Mouse (Mus musculus) C2C12 (cell line): Measurements from ENCODE around the gene Gabrd. TPM values are rescaled to one million over a fixed set of nuclear protein-coding genes. Genes with fewer than 3 reads are reported as not detected.
"Not testable (repeated sequence)": the region's sequence is repeated elsewhere in the genome, so short reads cannot be mapped to it uniquely, and the experiment has no call there.

Experiments used
- H3K27me3 ChIP-seq: one replicate; pipeline ENCODE4 v1.6.1; 2011; ENCODE audit not compliant: control insufficient read depth, insufficient read depth, insufficient read length
- H3K36me3 ChIP-seq: one replicate; pipeline ENCODE4 v1.6.1; 2011; ENCODE audit not compliant: control insufficient read depth, insufficient read depth
- H3K4me3 ChIP-seq: one replicate; pipeline ENCODE4 v1.5.1; 2011; ENCODE audit warnings: mild to moderate bottlenecking, control low read depth; ENCODE audit not compliant: poor library complexity, insufficient read depth, severe bottlenecking
- H3K79me2 ChIP-seq: one replicate; pipeline ENCODE4 v1.6.1; 2011; ENCODE audit not compliant: control insufficient read depth, insufficient read depth
- H3K79me3 ChIP-seq: one replicate; pipeline ENCODE4 v1.6.1; 2011; ENCODE audit warnings: low read depth, control low read depth
- H3ac ChIP-seq: one replicate; pipeline ENCODE3; 2011; ENCODE audit warnings: low read depth; ENCODE audit not compliant: control insufficient read depth, insufficient read length
- CEBPB ChIP-seq: IDR thresholded peaks from one replicate; pipeline ENCODE4 v1.6.1; 2011; ENCODE audit warnings: low read depth, mild to moderate bottlenecking, control low read depth, moderate library complexity
- CTCF ChIP-seq: IDR thresholded peaks from one replicate; pipeline ENCODE4 v1.5.1; 2011; ENCODE audit not compliant: control insufficient read depth, insufficient read depth, insufficient read length
- FOSL1 ChIP-seq: IDR thresholded peaks from one replicate; pipeline ENCODE4 v1.8.0; 2011; ENCODE audit warnings: mild to moderate bottlenecking, low read length; ENCODE audit not compliant: poor library complexity, insufficient read depth, severe bottlenecking
- MAX ChIP-seq: IDR thresholded peaks from one replicate; pipeline ENCODE4 v1.6.1; 2011; ENCODE audit warnings: mild to moderate bottlenecking, control low read depth
- MYOD1 ChIP-seq: IDR thresholded peaks from one replicate; pipeline ENCODE4 v1.6.1; 2011; ENCODE audit warnings: low read depth; ENCODE audit not compliant: control insufficient read depth, insufficient read length
- MYOG ChIP-seq: IDR thresholded peaks from one replicate; pipeline ENCODE4 v1.6.1; 2011; ENCODE audit not compliant: control insufficient read depth, insufficient read length; ENCODE audit errors: extremely low read depth
- USF1 ChIP-seq: IDR thresholded peaks from one replicate; pipeline ENCODE4 v1.6.1; 2011; ENCODE audit warnings: low read depth, mild to moderate bottlenecking, control low read depth, moderate library complexity
- polyA plus RNA-seq: library from polyadenylated mRNA; unstranded; fragments of >200 nt; fragmentation: generic; extraction: Trizol; gene quantifications from one replicate; pipeline ENCODE4 v1.2.1, GENCODE M21; 2012; ENCODE audit warnings: missing spikeins

The Gabrd gene
- polyA plus RNA-seq, 1 experiment, result not detected

- Histone ChIP-seq H3K27me3 (peaks cover 67% of the 10 kb centered on the region), H3K79me3 (no peaks in the 10 kb centered on the region), H3K4me3 (no peak overlapping the region), H3ac (no peak overlapping the region), H3K79me2 (no peaks in the 10 kb centered on the region), H3K36me3 (no peaks in the 10 kb centered on the region)
- no peak for TF ChIP-seq FOSL1
- TF ChIP-seq CEBPB, result no peak
- no peak for TF ChIP-seq CTCF
- no peak for TF ChIP-seq USF1
- no peak for TF ChIP-seq MYOD1
- TF ChIP-seq MYOG, result no peak
- no peak for TF ChIP-seq MAX
Observed at GRCm38 (mm10) chr4:155428442-155428841, 30.5 kb upstream of the Gabrd start.

GRCm38 (mm10) chr4:155426272-155426671 is 28.4 kb upstream of the Gabrd start:
- peaks cover 70% of the 10 kb centered on the region for H3K27me3 ChIP-seq
- H3K79me3 ChIP-seq, result no peaks in the 10 kb centered on the region
- no peak overlapping the region for H3ac ChIP-seq
- TF ChIP-seq MAX (no peak), USF1 (no peak), MYOD1 (no peak), FOSL1 (no peak), CTCF (no peak), MYOG (no peak), CEBPB (no peak)
- no peaks in the 10 kb centered on the region for H3K36me3 ChIP-seq
- no peak overlapping the region for H3K4me3 ChIP-seq
- no peaks in the 10 kb centered on the region for H3K79me2 ChIP-seq

GRCm38 (mm10) chr4:155423988-155424387 is 26.1 kb upstream of the Gabrd start:
- H3K36me3 ChIP-seq, result no peaks in the 10 kb centered on the region
- H3K27me3 ChIP-seq, result peaks cover 66% of the 10 kb centered on the region
- H3K4me3 ChIP-seq, result no peak overlapping the region
- no peaks in the 10 kb centered on the region for H3K79me3 ChIP-seq
- no peaks in the 10 kb centered on the region for H3K79me2 ChIP-seq
- TF ChIP-seq USF1 (no peak), CTCF (no peak), MYOG (no peak)
- H3ac ChIP-seq, result no peak overlapping the region

GRCm38 (mm10) chr4:155421412-155422370 is 23.8 kb upstream of the Gabrd start:
- H3K79me3 ChIP-seq, H3ac ChIP-seq, H3K36me3 ChIP-seq, H3K4me3 ChIP-seq, H3K79me2 ChIP-seq: not testable (repeated sequence)
- H3K27me3 ChIP-seq, result peaks cover 45% of the 10 kb centered on the region

GRCm38 (mm10) chr4:155420137-155420536 is 22.2 kb upstream of the Gabrd start:
- Histone ChIP-seq H3ac (no peak overlapping the region), H3K79me2 (no peaks in the 10 kb centered on the region), H3K79me3 (no peaks in the 10 kb centered on the region), H3K36me3 (no peaks in the 10 kb centered on the region), H3K4me3 (no peak overlapping the region), H3K27me3 (peaks cover 29% of the 10 kb centered on the region)
- TF ChIP-seq FOSL1 (no peak), MAX (no peak), CTCF (no peak), USF1 (no peak), CEBPB (no peak), MYOG (no peak), MYOD1 (no peak)

- Histone ChIP-seq H3K36me3 (no peaks in the 10 kb centered on the region), H3ac (no peak overlapping the region), H3K79me2 (no peaks in the 10 kb centered on the region), H3K27me3 (peaks cover 10% of the 10 kb centered on the region), H3K4me3 (no peak overlapping the region), H3K79me3 (no peaks in the 10 kb centered on the region)
- TF ChIP-seq MYOD1 (no peak), CEBPB (no peak), MAX (no peak), CTCF (no peak), USF1 (no peak), MYOG (no peak)
Observed at GRCm38 (mm10) chr4:155414656-155415235, 16.8 kb upstream of the Gabrd start.
